Mouse (Mus musculus) brain, adult 10 weeks (tissue): ENCODE measurements around the gene Rexo4. TPM values are rescaled to one million over a fixed set of nuclear protein-coding genes. Genes with fewer than 3 reads are reported as not detected.

ENCODE experiments used
- polyA plus RNA-seq: library from polyadenylated mRNA; stranded (reverse); fragments of 350-450 nt; fragmentation: Illumina TruSeq; extraction: RNeasy Lipid Tissue Mini Kit (QIAGEN cat#74804); gene quantifications from one replicate; pipeline ENCODE4 v1.2.3, GENCODE M21; 2015; ENCODE audit warnings: low read depth, low replicate concordance

Rexo4 gene
- polyA plus RNA-seq: 66.6 TPM

DNA sequence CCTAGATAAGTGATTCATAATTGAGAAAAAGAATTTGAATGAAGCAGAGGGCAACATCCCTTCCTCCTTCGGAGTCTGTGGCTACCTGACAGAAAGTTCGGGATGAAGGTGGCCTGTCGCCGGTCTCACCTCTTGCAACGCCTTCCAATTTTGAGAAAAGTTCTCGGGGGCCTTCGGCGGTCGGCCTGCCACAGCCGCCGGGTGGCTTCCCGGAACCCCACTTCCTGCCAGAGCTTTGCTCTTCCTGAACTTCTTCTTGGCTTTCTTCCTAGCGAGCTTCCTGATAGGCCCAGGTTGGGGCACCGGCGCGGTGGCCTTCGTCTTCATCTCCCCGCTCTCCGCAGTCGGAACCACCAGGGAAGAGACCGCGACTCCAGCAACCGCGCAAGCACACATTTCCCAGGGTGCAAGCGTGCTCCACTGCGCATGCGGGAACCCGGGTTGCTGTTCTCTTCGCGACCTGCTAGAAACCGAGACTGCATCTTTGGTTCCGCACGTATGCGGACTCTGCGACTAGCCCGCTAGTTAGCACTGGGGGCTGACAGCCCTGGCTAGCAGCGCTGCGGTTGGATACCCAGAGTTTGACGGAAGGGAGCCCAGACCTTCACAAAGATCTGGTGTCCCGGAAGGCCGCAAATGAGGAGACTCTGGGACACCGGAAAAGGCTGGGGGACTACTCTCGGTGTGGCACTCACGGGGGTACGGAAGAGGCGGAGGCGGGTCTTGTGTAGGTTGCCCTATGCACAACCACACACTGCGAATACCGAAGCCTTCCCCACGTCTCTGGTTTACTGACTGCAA, at the start of gene Rexo4:
Gene Rexo4 (minus strand): TSS at position 464 of the 801 bp plus-strand sequence.

DNA sequence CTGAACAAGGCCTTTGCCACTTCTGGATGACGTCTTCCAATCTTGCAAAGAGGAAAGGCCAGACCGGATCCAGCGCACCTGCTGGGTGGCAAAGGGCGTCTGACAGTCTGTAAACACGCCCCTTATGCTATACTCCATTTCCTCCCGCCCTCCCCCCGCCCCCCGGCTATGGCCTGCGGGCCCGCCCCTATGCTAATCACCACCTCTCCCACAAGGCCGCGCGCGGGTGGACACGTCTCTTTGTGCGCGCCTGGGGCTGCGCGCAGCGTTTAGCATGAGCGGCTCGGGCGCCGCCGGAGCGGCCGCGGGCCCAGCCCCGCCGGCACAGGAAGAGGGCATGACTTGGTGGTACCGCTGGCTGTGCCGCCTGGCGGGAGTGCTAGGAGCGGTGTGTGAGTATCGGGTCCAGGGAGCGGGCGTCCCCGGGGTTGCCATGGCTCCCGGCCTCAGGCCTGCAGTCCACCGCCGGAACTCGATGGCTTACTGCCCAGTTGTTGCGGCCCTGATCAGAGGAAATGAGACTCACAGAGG, 45.6 kb upstream of the Rexo4 start, which contains the start of gene Cacfd1:
Gene Cacfd1 (plus strand): TSS at position 213 of the 531 bp plus-strand sequence.

DNA sequence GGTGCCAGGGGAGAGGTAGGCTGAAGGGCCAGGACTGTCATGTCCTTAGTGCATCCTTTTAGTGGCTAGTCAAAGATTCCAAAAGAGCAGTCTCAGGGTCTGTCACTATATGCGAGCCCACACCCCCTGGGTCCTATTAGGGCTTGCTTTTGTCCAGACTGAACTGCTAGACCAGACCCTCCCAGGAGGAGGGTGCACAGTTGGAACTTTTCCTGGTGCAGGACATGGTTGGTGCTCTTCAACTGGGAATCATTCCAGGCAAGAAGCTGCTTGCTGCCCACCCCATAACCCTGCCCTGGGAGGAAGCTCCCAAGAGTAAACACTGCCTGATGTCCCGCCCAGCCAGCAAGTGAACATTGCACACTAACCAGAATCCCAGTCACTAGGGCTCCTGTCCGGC, 8.9 kb upstream of the Rexo4 start, which contains the start of gene Adamts13:
Gene Adamts13 (plus strand): TSS at position 301 of the 400 bp plus-strand sequence.

DNA sequence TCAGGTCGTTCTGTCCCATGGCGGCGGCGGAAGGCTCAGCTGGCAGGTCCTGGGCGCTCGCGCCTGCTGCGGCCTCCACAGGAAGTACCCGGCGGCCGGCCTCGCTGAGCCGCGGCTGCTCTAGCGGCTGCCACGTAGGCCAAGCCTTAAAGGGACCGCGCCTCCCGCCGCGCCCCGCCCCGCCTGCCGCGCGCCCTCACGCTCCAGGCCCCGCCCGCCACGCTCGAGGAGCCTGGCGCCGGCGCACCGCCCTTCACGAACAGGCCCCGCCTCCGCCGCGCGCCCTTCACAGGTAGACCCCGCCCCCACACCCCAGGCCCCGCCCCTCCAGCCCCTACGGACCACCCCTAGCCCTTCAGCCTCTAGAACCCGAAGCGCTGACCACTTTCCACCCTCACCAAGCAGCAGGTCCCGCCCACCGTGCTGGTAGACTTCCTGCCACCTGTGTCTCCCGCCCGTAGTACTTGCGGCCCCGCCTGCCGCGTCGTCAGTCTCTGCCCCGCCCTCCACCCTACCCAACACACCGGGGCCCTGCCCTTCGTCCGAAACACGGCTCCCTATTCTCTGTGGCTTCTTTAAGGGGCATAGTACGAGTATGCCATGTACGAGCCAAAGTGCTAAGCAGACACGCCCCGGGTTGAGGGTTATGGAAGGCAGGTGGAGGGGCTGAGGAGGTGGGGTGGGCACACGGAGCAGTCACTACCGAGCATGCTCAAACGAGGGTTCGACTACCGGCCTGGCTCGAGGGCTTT, 30.7 kb downstream of the Rexo4 start, which contains the start of the genes Surf4 and Stkld1:
Gene Surf4 (minus strand): TSS at position 625 of the 752 bp plus-strand sequence.
Gene Stkld1 (plus strand): TSS at position 744 of the 752 bp plus-strand sequence.

DNA sequence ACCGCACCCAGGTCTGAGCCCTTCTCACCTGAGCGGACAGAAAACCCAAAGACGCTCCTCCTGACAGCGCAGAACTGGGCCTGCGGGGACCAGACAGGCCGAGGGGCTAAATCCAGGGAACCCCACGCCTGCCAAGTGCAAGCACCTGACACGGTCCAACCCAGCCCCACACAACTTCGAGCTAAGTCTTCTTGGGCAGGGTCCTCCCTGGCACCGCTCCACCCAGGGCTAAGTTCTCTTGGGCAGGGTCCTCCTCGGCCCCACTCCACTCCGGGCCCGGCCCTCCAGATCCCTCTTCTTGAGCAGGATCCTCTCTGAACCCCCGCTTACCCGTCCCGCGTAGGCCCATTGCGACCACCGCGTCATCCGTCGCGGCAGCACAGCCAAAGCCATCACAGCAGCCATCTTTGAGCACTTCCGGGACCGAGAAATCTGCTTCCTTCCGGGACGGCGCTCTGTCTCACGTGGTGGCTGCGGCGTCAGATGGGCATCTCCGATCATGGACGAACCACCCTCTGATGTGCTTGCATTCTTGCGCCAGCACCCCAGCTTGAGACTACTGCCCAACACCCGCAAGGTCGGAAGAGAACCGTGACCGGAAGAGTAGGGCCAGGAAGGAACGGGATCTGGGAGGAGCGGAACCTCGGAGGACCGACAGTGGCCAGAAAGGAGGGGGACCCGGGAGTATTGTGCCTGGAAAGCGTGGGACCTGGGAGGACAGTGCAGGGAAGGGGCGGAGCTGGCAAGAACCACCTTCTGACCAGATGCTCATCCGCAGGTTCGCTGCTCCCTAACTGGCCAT, 48.1 kb downstream of the Rexo4 start, which contains the start of the genes Surf2 and Surf1:
Gene Surf2 (plus strand): TSS at position 441 of the 802 bp plus-strand sequence.
Gene Surf1 (minus strand): TSS at position 604 of the 802 bp plus-strand sequence.

DNA sequence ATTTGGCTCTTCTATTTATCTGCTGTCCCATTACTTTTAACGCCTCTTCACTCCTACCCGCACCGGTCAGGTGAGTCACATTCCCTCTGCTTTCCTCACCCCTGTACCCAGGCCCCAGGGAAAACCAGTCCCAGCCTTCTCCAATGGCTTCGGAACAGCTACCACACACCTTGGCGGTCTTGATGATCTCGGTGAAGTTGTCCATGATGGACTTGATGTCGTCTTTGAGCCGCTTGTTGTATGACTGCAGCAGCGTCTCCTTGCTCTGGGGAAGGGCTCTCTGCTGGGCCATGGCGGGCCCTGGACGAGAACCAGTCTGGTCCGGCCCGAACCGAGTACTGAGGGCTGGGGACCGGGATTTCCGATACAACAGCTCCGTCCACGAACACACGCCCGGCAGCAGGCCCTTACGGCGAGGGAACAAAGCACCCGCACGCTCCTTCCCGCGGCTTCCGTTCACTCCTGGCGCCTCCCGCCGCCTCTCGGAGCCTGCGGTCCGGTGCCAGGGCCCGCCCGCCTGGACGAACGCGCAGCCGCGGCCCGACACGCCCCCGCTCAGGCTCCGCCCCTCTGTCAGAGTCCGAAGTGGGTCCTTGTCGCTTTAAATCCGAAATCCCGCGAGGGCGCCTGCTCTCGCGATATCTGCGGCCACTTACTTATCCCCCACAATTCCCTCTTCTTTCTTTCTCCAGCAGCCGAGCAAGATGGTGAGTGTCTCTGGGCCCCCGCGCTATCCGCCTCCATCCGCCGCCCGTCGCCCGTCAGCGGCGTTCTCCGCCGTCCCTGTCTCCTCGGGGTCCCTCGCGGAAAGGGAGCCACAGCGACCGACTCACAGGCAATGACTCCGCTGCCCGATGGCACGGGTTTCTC, 53.8 kb downstream of the Rexo4 start, which contains the start of the genes Med22 and Rpl7a:
Gene Med22 (minus strand): TSS at position 554 of the 870 bp plus-strand sequence.
Gene Rpl7a (plus strand): TSS at position 641 of the 870 bp plus-strand sequence.

Other genes starting within 250 kb of the Rexo4 start
- not detected for gene Abo, start 99.4 kb downstream of the Rexo4 start, polyA plus RNA-seq
- 20.5 TPM for gene Surf6, start 61.5 kb downstream of the Rexo4 start, polyA plus RNA-seq
- gene Med22, start 53.7 kb downstream of the Rexo4 start, polyA plus RNA-seq: 54.1 TPM
- gene Rpl7a, start 53.6 kb downstream of the Rexo4 start, polyA plus RNA-seq: 866 TPM
- gene Surf2, start 48.0 kb downstream of the Rexo4 start, polyA plus RNA-seq: 68.7 TPM
- gene Surf1, start 47.9 kb downstream of the Rexo4 start, polyA plus RNA-seq: 161 TPM
- 51.1 TPM for gene Surf4, start 30.5 kb downstream of the Rexo4 start, polyA plus RNA-seq
- not detected for gene Stkld1, start 30.3 kb downstream of the Rexo4 start, polyA plus RNA-seq
- gene Adamts13, start 9.0 kb upstream of the Rexo4 start, polyA plus RNA-seq: 4.2 TPM
- 44.5 TPM for gene Cacfd1, start 45.5 kb upstream of the Rexo4 start, polyA plus RNA-seq
- 21.4 TPM for gene Slc2a6, start 63.6 kb upstream of the Rexo4 start, polyA plus RNA-seq
- not detected for gene Mymk, start 107.8 kb upstream of the Rexo4 start, polyA plus RNA-seq
- gene Adamtsl2, start 115.0 kb upstream of the Rexo4 start, polyA plus RNA-seq: 16.1 TPM
- gene Fam163b, start 178.1 kb upstream of the Rexo4 start, polyA plus RNA-seq: 85.0 TPM
- gene Dbh, start 200.8 kb upstream of the Rexo4 start, polyA plus RNA-seq: 0.40 TPM